Mouse (Mus musculus) lung, postnatal 14 days (tissue): ENCODE measurements at regions not wholly inside any gene's neighbourhood (a gene's known extent, or its start where the extent isn't known, plus 50 kb on each side); places are given as distances from the start of the nearest gene placed in this dataset.
A peak's percentile ranks its signal among the peaks of the same experiment; 100 is the strongest.
"Not testable (repeated sequence)": the region's sequence is repeated elsewhere in the genome, so short reads cannot be mapped to it uniquely, and the experiment has no call there.

ENCODE experiments used
- DNase-seq: peaks from one replicate; pipeline ENCODE4 v3.0.0; 2021

DNA sequence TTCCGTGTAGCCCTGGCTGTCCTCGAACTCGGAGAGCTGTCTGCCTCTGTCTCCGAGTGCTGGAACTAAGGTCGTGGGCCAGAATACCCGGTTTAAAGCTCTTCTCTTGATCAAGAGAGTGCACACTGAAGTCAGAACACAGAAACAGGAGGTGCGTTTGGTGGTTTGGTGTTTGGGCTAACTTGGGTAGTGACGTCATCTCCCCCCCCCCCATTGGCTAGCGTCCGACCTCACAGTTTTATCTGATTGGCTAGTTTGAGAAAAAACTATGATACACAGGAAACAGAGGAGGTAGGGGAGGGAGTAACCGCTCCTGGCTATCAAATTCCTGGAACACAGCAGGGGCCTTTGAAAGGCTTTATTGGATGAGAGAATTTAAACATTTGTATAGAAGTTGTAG lies 60.2 kb upstream of the Pim1 start:
- DNase-seq, result no peak

DNA sequence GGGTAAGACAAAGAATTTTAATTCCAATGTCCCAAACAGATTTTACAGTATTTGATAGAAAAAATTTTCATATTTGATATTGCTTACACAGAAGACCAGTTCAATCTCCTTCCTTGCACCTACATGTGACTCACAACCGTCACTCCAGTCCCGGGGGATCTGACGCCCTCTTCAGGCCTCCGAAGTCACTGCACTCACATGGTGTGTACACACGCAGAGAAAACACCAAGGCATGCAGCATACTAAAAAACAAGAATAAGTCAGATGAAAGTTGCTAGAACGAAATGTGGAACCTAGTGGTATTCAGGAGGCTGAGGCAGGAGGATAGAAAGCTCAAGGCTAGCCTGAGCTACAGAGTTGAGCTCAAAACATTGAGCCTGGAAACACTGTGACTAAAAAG lies 59.7 kb upstream of the Pim1 start:
- no peak for DNase-seq

DNA sequence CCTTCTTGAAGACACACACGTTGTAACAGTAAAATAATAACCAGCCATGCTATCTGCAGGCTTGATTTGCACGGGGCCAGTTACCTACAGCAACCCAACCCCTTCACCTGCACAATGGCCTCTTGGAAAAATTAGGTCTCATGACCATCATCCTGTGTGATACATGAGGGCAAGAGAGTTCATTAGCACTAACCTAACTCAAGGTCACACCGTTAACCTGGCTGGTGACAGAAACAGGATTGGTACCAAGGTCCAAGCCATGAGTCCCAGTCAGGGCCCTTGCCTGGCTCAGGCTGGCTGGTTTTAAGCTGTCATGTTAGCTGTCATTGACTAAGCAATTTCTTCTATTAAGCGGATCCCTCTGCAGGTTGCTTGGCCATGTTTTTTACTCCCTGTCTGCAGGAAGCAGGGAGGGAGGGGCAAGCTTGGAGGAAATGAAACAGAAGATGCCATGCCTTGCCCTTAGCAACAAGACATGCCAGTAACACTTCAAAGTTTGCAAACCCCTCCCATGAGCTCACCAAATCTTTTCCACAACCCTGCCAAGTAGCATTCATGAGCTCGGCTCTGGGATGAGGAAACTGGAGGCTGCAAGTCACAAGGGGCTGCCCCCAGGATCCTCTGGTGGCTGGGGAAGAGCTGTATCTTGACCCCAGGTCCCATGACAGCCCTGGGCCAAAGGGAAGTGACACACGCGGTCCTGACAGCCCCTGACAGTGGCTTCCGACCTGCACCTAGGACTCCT lies 58.8 kb upstream of the Pim1 start:
- DNase-seq, result peak; percentile 25

DNA sequence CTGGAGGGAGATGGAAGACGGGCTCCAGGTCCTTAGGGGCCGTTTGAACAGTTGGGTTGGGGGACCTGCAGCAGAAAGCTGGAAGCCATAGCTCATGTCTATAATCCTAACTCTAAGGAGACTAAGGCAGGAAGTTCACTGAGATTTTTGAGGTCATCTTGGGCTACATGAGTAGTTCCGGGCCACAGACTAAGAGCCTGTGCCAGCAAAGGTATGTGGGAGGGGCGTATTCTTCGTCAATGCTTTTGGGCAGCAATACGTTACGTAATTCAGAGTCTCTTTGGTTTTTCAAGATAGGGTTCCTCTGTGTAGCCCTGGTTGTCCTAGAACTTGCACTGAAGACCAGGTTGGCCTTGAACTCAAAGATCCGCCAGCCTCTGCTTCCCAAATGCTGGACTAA lies 57.9 kb upstream of the Pim1 start:
- DNase-seq, result no peak

DNA sequence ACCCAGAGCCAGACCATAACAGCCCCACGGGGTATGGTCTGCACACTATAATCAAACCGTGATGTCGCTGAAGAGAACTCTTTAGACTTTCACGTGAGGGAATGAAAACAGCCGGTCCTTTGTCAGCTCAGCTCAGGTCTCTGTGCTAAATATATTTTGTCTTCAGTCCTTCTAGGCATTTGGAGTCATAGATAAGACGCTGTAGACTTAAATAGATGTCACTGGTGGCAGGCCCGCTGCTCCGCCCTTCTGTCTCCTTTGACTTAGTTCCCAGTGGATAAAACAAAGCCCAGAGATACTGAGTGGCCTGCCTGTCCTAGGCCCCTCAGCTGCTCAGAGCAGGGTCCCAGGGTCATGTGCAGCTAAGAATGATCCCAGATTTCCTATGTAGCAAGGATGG lies 57.2 kb upstream of the Pim1 start:
- no peak for DNase-seq

DNA sequence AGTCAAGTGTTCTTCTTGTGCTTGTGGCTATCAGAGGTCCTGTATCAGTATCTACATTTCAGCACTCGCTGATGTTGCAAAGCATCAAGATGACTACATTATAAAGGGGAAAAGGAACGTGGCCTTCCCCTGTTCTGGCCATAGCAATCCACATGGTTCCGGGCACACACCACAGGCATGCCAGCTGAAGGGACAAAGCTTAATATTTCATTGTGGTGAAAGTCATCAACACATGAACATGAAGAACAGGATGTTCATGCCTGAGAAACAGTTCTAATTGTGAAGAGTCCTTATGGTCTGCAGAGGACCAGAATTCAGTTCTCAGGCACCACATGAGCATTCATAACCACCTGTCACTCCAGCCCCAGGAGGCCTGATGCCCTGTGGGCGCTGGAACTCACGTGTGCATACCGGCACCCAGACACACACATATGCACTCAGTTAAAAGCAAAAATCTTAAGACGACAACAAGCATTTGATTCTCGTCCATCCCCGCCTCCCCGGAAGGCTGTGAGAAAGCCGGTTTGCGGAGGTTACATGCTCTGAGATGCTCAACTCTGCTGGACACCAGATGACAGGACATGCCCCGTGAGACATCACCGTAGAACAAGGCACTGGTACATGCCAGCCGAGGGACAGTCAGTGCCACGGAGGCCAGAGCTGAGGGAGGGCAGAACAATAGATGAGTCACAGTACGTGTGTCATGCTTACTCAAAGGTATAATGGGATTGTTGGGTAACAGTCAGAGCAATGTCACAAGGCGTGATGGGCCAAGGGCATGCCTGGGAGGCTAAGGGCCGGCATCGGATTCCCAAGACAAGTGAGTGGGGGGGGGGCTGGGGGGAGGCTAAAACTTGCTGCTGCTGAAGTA lies 56.2 kb upstream of the Pim1 start:
- DNase-seq, result no peak

DNA sequence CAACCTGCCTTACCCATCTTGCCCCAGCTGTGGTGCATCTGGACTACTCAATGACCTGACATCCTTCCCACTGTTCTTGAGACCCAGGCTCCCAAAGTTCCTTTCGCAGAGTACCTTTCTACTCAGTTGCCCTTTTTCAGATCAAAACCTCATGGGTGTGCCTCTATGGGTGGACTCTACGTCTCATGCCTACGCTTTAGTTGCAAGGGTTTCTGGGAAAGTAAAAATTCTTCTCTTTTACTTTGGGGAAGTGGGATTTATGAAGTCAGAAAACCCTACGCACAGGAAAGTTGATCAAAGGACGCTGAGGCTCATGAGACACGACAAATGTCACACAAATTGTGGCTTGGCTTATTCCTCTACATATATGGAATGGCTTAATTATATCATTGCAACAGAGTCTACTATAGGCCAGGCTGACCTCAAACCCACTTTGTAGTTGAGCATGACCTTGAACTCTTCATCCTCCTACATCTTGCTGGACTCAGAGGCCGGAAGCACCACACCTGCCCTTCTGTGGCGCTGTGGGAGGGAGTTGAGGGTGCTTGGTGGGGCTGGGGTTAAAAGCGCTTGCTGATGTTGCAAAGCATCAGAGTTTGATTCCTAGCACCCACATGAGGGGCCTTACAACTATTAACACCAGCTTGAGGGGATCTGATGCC lies 55.1 kb upstream of the Pim1 start:
- no peak for DNase-seq

DNA sequence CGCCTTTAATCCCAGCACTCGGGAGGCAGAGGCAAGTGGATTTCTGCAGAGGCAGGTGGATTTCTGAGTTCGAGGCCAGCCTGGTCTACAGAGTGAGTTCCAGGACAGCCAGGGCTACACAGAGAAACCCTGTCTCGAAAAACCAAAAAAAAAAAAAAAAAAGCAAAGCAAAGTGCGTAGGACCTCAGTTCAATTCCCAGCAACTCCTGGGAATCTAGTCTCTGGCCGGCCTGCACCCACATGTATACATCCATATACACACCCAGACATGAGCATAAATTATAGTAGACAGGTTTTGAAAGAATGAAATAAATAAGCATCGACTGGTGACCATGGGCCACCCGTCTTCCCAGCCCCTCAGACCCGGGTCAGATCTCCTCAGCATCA lies 54.1 kb upstream of the Pim1 start:
- DNase-seq, result not testable (repeated sequence)

DNA sequence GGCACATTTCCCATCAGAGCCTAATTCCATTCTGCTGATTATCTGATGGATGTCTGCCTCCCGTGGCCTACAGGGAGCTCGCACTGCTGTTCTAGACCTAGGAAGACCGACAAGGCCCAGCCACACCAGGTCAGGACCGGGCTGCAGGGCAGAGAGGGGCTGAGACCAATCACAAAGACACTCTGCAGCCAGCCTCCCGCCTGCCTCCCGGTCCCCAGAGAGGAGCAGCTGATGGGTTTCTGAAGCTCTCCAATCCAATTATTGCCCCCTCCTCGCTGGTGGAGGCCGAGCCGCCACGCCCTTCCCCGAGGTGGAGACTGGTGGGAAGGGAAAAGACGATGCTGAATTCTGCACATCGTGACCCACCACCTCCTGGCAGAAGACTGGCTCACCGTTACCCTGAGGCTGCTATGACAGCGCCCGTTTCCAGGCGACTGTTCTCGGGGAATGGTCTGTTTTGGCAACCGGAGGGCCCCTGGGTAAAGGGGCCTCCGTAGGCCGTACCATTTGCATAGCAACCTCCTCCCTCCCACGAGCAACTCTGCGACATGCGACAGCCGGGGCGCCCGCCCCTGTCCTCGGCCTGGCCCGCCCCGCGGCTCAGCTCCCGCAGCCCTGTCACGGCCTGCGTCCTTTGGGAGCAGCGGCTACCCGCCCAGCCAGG lies 53.5 kb upstream of the Pim1 start:
- peak; percentile 81 for DNase-seq

DNA sequence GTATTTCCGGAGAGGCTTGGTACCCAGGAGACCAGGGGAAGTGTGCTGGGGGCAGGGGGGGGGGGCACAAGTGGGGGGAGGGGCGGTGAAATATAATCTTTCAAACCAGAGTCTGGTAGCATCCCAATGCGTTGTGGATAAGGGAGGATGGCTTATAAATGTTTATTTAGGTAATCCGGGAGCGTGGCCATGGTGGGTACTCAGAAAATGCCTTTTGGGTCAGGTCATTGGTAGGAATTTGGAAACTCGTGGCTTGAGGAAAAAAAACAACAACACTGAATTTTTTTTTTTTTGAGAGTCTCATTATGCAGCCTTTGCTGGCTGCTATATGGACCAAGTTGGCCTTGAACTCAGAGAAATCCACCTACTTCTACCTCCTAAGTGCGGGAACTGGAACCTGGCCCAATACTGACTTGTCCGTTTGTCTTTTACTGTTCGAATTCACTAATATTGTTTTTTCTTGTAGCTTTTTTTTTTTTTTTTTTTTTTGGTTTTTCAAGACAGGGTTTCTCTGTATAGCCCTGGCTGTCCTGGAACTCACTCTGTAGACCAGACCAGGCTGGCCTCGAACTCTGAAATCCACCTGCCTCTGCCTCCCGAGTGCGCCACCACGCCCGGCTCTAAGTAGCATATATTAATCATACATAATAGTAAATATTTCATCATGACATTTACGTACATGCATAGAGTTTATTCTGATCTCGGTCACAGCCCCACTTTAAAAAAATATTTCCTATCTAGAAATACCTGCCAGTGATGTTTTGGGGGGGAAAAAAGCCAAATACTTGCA lies 52.8 kb upstream of the Pim1 start:
- no peak for DNase-seq

DNA sequence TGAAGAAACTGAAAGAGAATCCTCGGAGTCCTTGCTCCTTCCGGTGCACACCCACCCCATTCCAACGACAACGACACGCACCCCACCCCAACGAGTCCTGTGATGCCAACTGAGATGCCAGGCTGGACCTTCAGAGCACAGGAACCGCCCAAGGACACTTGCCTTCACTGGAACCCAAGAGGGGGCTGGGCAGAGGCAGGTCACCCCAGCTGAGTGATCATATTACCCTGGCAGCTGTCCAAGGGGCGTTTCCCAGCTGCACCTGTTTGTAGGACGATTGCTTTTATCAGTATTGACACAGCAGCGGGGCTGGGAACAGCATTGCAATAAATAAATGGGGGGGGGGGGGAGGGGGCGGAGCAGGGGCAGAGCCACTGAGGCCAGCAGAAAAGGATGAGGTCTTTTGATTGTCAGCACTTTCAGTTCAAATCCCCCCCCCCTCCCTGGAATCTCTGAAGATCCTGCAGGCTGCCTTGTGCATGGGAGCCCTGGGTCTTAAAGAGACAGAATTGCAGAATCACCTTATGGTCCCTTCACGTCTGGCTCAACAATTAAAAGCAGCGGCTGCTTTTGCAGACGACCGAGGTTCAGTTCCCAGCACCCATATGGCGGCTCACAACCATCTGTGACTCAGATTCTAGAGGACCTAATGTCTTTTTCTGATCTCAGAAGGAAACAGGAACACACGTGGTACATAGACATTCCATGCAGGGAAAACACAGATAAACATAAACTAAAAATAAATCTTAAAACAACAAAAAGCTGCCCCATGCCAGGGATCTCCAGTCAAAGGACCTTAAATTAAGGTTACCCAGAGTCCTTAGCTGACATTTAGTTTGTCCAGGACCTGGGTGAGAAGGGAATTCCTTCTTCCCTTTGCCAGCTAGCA lies 52.0 kb upstream of the Pim1 start:
- peak; percentile 72 for DNase-seq

DNA sequence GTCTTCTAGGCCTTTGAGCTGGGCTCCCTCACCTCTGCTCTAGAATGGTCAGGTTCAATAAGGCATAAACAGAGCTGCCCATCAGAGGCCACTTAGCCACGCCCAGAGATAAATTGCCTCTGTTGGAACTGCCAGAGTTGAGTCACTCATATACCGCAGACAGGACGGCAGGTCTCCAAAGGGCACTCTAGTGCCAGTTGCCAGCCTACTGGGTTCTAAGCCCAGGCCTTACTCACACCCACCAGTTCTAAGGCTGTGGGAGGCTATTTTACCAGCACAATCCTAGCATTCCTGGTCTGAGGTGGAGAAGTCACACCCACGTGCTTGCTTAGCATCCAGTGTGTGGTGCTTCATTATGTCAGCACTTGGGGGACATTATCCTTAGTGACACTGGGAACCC lies 50.6 kb upstream of the Pim1 start:
- no peak for DNase-seq

DNA sequence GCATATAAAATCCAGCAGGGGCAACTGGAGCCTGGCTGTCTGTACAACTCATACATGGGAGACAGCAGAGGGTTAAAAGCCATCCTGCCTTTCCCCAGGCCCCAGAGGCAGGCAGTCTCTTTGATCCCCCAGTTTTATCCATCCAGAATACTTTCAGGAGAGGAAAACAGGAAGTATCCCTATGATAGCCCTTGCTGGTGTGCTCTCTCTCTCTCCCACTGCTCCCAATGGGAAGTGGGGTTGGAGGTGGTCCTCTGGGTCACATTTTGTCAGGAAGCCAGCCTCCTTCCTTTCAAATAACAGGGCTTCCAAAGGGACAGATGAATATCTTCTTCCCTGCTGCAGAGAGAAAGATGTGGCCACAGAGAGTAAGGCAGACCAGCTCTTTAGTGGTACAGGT lies 50.1 kb upstream of the Pim1 start:
- no peak for DNase-seq
